Comparison of ENCODE assay signal across 9 mouse cellular contexts in genomic region chr2:153527580-153528531, GRCm38 (mm10). TPM values are rescaled to one million over a fixed set of nuclear protein-coding genes. Genes with fewer than 3 reads are reported as not detected.
DNase-seq lines count a peak whose midpoint lies in the region; ATAC-seq and TF ChIP-seq lines count a peak whose summit lies in the region.
"Had no signal": no experiment of that assay in that cellular context is flagged by ENCODE, and none has a peak within 500 bp of the region (broad histone marks: within the 10 kb centered on the region; RNA-seq: fewer than 3 reads in every experiment).

No protein-coding gene starts in this region.

- WGBS in heart, embryonic 14.5 days, result 3% methylated on average over 77 of the region's 85 CpGs
- 1% methylated on average over 69 of the region's 85 CpGs for WGBS in limb, embryonic 10.5 days
- 4% methylated on average over 43 of the region's 85 CpGs for WGBS in stomach, embryonic 15.5 days

- TF ChIP-seq EP300 in CH12.LX (IDR thresholded peaks at IDR 0.05; ENCODE audit: low read length), result no peak

- H3K9me3 ChIP-seq in CH12.LX (replicated peaks; ENCODE audit: low read length) (no peaks in the 10 kb centered on the region), ES-E14 (ENCODE audit: control insufficient read depth, insufficient read depth, low read depth, low read length) (no peaks in the 10 kb centered on the region)
- no peaks in the 10 kb centered on the region for H3K9me3 ChIP-seq in heart, embryonic 14.5 days (ENCODE audit: control insufficient read depth, low read length)
- H3K9me3 ChIP-seq in limb, embryonic 10.5 days (replicated peaks), result no peaks in the 10 kb centered on the region
- no peaks in the 10 kb centered on the region for H3K9me3 ChIP-seq in stomach, embryonic 15.5 days

- dilution Hi-C loops in CH12.LX (cut with MboI; ENCODE audit: extremely low pct_ligation_motif_present, extremely low pct_unique_long_range_greater_than_20kb, low sequenced_read_pairs), result no loop called here

- no peaks in the 10 kb centered on the region for H3K79me2 ChIP-seq in CH12.LX (replicated peaks; ENCODE audit: control insufficient read depth, extremely low read depth, insufficient read depth, poor library complexity, severe bottlenecking)

- peak overlapping the region; percentile 68 for H3K4me2 ChIP-seq in CH12.LX (ENCODE audit: insufficient read depth, low read depth, poor library complexity, severe bottlenecking)
- H3K4me2 ChIP-seq in heart, embryonic 14.5 days (ENCODE audit: low read length), result peak overlapping the region; percentile 96
- peak overlapping the region; percentile 100 for H3K4me2 ChIP-seq in stomach, embryonic 15.5 days

- no peak for TF ChIP-seq CTCF in CH12.LX (conservative IDR thresholded peaks at IDR 0.05 in 1 of 2, IDR thresholded peaks at IDR 0.05 in 1 of 2; ENCODE audit: low read depth in 2 of 2, low read length in 2 of 2)

- peaks cover 12% of the 10 kb centered on the region for H3K27me3 ChIP-seq in CH12.LX (replicated peaks)
- no peaks in the 10 kb centered on the region; the same call in 1 of the 2 replicates for H3K27me3 ChIP-seq in heart, embryonic 14.5 days (ENCODE audit: control insufficient read depth, insufficient read depth, low read length)
- peaks cover 98% of the 10 kb centered on the region for H3K27me3 ChIP-seq in limb, embryonic 10.5 days (ENCODE audit: low read depth, poor library complexity, severe bottlenecking)
- peaks cover 5% of the 10 kb centered on the region for H3K27me3 ChIP-seq in stomach, embryonic 15.5 days (replicated peaks)

- H3K4me3 ChIP-seq in CH12.LX (replicated peaks in 1 of 3; ENCODE audit: low read depth in 2 of 3, low read length in 2 of 3, poor library complexity in 1 of 3) (peak overlapping the region; percentile 32 to 89 (median 66)), ES-E14 (ENCODE audit: insufficient read depth in 1 of 2, low read depth in 1 of 2, low read length in 2 of 2, poor library complexity in 1 of 2, severe bottlenecking in 1 of 2) (peak overlapping the region; percentile 83 to 88)
- peak overlapping the region; percentile 75 for H3K4me3 ChIP-seq in heart, embryonic 14.5 days (ENCODE audit: control insufficient read depth in 1 of 2, insufficient read depth in 1 of 2, low read depth in 1 of 2, low read length in 2 of 2)
- H3K4me3 ChIP-seq in limb, embryonic 10.5 days, result peak overlapping the region; percentile 75
- H3K4me3 ChIP-seq in stomach, embryonic 15.5 days (replicated peaks), result peak overlapping the region; percentile 67

- H3K4me1 ChIP-seq in CH12.LX (ENCODE audit: control insufficient read depth in 1 of 2, insufficient read depth in 2 of 2), result peaks cover 35 to 55% of the 10 kb centered on the region in 2 experiments
- H3K4me1 ChIP-seq in ES-E14 (ENCODE audit: control insufficient read depth in 2 of 2, insufficient read depth in 2 of 2, low read length in 2 of 2, poor library complexity in 1 of 2), result peaks cover 1 to 20% of the 10 kb centered on the region in 2 experiments; a peak in 3 of 4 replicates
- peaks cover 28 to 43% of the 10 kb centered on the region in 2 experiments for H3K4me1 ChIP-seq in heart, embryonic 14.5 days (ENCODE audit: control insufficient read depth in 2 of 2, insufficient read depth in 2 of 2, low read length in 2 of 2)
- H3K4me1 ChIP-seq in limb, embryonic 10.5 days, result peaks cover 63% of the 10 kb centered on the region
- H3K4me1 ChIP-seq in stomach, embryonic 15.5 days, result peaks cover 40% of the 10 kb centered on the region

- ATAC-seq in heart, embryonic 14.5 days (ENCODE audit: insufficient number of reproducible peaks, insufficient read depth, low FRiP score, low read depth), result peak; percentile 32; the same call in 1 of the 2 replicates
- peak; percentile 40; the same call in 1 of the 2 replicates for ATAC-seq in stomach, embryonic 15.5 days (ENCODE audit: insufficient read depth, low FRiP score, low read depth)

- peak overlapping the region; percentile 76 for H3K27ac ChIP-seq in CH12.LX (ENCODE audit: insufficient read depth, low read depth)
- no peak overlapping the region for H3K27ac ChIP-seq in ES-E14 (ENCODE audit: insufficient read depth, low read depth, low read length, poor library complexity, severe bottlenecking)
- peak overlapping the region; percentile 28 to 87; a peak in 2 of 4 replicates for H3K27ac ChIP-seq in heart, embryonic 14.5 days (replicated peaks in 1 of 2; ENCODE audit: control insufficient read depth in 1 of 2, insufficient read depth in 1 of 2, low read depth in 2 of 2, low read length in 2 of 2)
- peak overlapping the region; percentile 84 for H3K27ac ChIP-seq in limb, embryonic 10.5 days
- H3K27ac ChIP-seq in stomach, embryonic 15.5 days, result peak overlapping the region; percentile 73

- DNase-seq in CH12.LX (ENCODE audit: extremely low read depth), result peak; percentile 28
- no peak for DNase-seq in ES-E14 (ENCODE audit: low read depth, low spot score)
- peak; percentile 80 for DNase-seq in embryo, embryonic 9.5 days (ENCODE audit: extremely low spot score)
- peak; percentile 80 for DNase-seq in limb, embryonic 10.5 days (ENCODE audit: low spot score)
- peak; percentile 77 for DNase-seq in mesoderm, embryonic 11.5 days (ENCODE audit: low read depth, low spot score)
- DNase-seq in c-Kit-positive CD71-positive TER-119-positive erythroid progenitor cells, embryonic 14.5 days (ENCODE audit: low spot score), result no peak

- TF ChIP-seq POLR2A in CH12.LX (IDR thresholded peaks at IDR 0.05; ENCODE audit: low read depth, low read length), result no peak

- H3K36me3 ChIP-seq in CH12.LX (replicated peaks in 1 of 2; ENCODE audit: control insufficient read depth in 1 of 2, insufficient read depth in 1 of 2, low read length in 1 of 2) (peaks cover 0 to 2% of the 10 kb centered on the region in 2 experiments), ES-E14 (ENCODE audit: control insufficient read depth, insufficient read depth, low read length, poor library complexity, severe bottlenecking) (no peaks in the 10 kb centered on the region)
- no peaks in the 10 kb centered on the region for H3K36me3 ChIP-seq in heart, embryonic 14.5 days (ENCODE audit: control insufficient read depth, insufficient read depth, low read length)
- H3K36me3 ChIP-seq in limb, embryonic 10.5 days, result no peaks in the 10 kb centered on the region
- H3K36me3 ChIP-seq in stomach, embryonic 15.5 days, result no peaks in the 10 kb centered on the region

- in situ Hi-C loops in CH12.LX (cut with MboI; ENCODE audit: low pct_ligation_motif_present, low pct_unique_long_range_greater_than_20kb, low sequenced_read_pairs), result no loop called here
- in situ Hi-C loops in ES-E14 (cut with MboI; ENCODE audit: low sequenced_read_pairs in 2 of 2, unreplicated experiment in 2 of 2), result no loop called here

- TF ChIP-seq RAD21 in CH12.LX (IDR thresholded peaks at IDR 0.05; ENCODE audit: low read depth, low read length), result no peak

- H3K9ac ChIP-seq in CH12.LX (ENCODE audit: insufficient read depth, low read depth), result peak overlapping the region; percentile 72
- peak overlapping the region; percentile 71 for H3K9ac ChIP-seq in ES-E14 (ENCODE audit: insufficient read depth, low read depth, low read length, poor library complexity, severe bottlenecking)
- peak overlapping the region; percentile 89 for H3K9ac ChIP-seq in heart, embryonic 14.5 days (ENCODE audit: low read length)
- peak overlapping the region; percentile 54 for H3K9ac ChIP-seq in stomach, embryonic 15.5 days

TF ChIP-seq in CH12.LX, 34 proteins besides CTCF, POLR2A, EP300 and RAD21 (continues in another document):
- TF ChIP-seq ETS1 (conservative IDR thresholded peaks at IDR 0.05; ENCODE audit: low read depth, low read length), result no peak
- no peak for TF ChIP-seq POLR2AphosphoS2 (IDR thresholded peaks at IDR 0.05; ENCODE audit: low read depth, low read length)
- TF ChIP-seq MAFK (IDR thresholded peaks at IDR 0.05; ENCODE audit: insufficient replicate concordance, low read length), result no peak
- no peak for TF ChIP-seq MXI1 (IDR thresholded peaks at IDR 0.05; ENCODE audit: low read depth, low read length)
- TF ChIP-seq SMC3 (IDR thresholded peaks at IDR 0.05; ENCODE audit: low read depth, low read length), result no peak
- TF ChIP-seq MYC (IDR thresholded peaks at IDR 0.05; ENCODE audit: low read depth, low read length), result no peak
- TF ChIP-seq PAX5 (IDR thresholded peaks at IDR 0.05; ENCODE audit: low read length), result no peak
- TF ChIP-seq GABPA (IDR thresholded peaks at IDR 0.05; ENCODE audit: insufficient replicate concordance, low read depth, low read length), result no peak
- TF ChIP-seq RCOR1 (conservative IDR thresholded peaks at IDR 0.05; ENCODE audit: low read depth, low read length), result no peak
- TF ChIP-seq BHLHE40 (IDR thresholded peaks at IDR 0.05; ENCODE audit: low read depth, low read length), result 0 out of 2 replicates have a peak, but pooled peaks have one; percentile 13

TF ChIP-seq in ES-E14, 5 proteins besides CTCF, POLR2A, EP300 and RAD21:
- TF ChIP-seq MAFK (IDR thresholded peaks at IDR 0.05; ENCODE audit: insufficient read depth, low read depth, low read length) (no peak), CHD2 (IDR thresholded peaks at IDR 0.05; ENCODE audit: low read depth, low read length) (no peak), HCFC1 (IDR thresholded peaks at IDR 0.05; ENCODE audit: borderline replicate concordance, insufficient read depth, low read length) (no peak), ZNF384 (IDR thresholded peaks at IDR 0.05; ENCODE audit: low read depth, low read length) (no peak), ZC3H11A (IDR thresholded peaks at IDR 0.05; ENCODE audit: borderline replicate concordance, low read depth, low read length) (no peak)

RNA-seq across cellular contexts. Expression of gene Nol4l, which starts 1.9 kb away (rescaled TPM):
- total RNA-seq in CH12.LX (2012; rRNA removed), result 3.5 and 3.7 TPM in 2 replicates
- 1.0 and 1.3 TPM in 2 replicates for total RNA-seq in CH12.LX (2014; rRNA removed)
- 1.9 and 3.5 TPM in 2 replicates for polyA plus RNA-seq in CH12.LX (2012; ENCODE audit: insufficient read length, low read depth)
- 3.8 and 4.3 TPM in 2 replicates for total RNA-seq in ES-E14 (2012; rRNA removed)
- polyA plus RNA-seq in heart, embryonic 14.5 days (2014; fragmentation: Nextera tagmentation; extraction: Ambion mirVana), result 10.0 and 12.6 TPM in 2 replicates
- polyA plus RNA-seq in limb, embryonic 10.5 days (2016; fragmentation: Nextera tagmentation; extraction: Ambion mirVana), result 15.8 and 17.2 TPM in 2 replicates
- polyA plus RNA-seq in stomach, embryonic 15.5 days (2015; fragmentation: Nextera tagmentation; extraction: Ambion mirVana), result 14.3 and 16.4 TPM in 2 replicates

RNA-seq across cellular contexts. Expression of gene 4930404H24Rik, which starts 35.3 kb away (rescaled TPM):
- total RNA-seq in CH12.LX (2012; rRNA removed) (not detected in 2 replicates), CH12.LX (2014; rRNA removed) (not detected in 2 replicates), ES-E14 (2012; rRNA removed) (not detected in 2 replicates)
- not detected in 2 replicates for polyA plus RNA-seq in CH12.LX (2012; ENCODE audit: insufficient read length, low read depth)
- not detected in 2 replicates for polyA plus RNA-seq in heart, embryonic 14.5 days (2014; fragmentation: Nextera tagmentation; extraction: Ambion mirVana)
- polyA plus RNA-seq in limb, embryonic 10.5 days (2016; fragmentation: Nextera tagmentation; extraction: Ambion mirVana), result not detected in 2 replicates
- polyA plus RNA-seq in stomach, embryonic 15.5 days (2015; fragmentation: Nextera tagmentation; extraction: Ambion mirVana), result not detected in 2 replicates
- polyA plus RNA-seq: gonadal fat pad, adult 2 months had no signal

Comparison
In these comparisons a context has a peak if more than half of its experiments do, and no peak if none do; other contexts are left out.
1. DNase-seq: peak in CH12.LX (single experiment), embryo, embryonic 9.5 days (single experiment), limb, embryonic 10.5 days (single experiment) and mesoderm, embryonic 11.5 days (single experiment); none in ES-E14 (single experiment) and c-Kit-positive CD71-positive TER-119-positive erythroid progenitor cells, embryonic 14.5 days (single experiment).
2. Peak in every context shown above with its lines, with median percentiles within 50 percentile points of each other: H3K4me2 ChIP-seq, H3K4me3 ChIP-seq and H3K9ac ChIP-seq.